Mouse (Mus musculus): ENCODE results near the gene Numbl. TPM values are rescaled to one million over a fixed set of nuclear protein-coding genes. Genes with fewer than 3 reads are reported as not detected.

Gene Numbl
- total and polyA plus RNA-seq, 2 experiments from 2014 or later, result 6.2 to 15.9 TPM

- Histone ChIP-seq H3K36me3 (replicated peaks; ENCODE audit: control insufficient read depth, insufficient read depth, low read length) (peaks cover 21% of the 10 kb centered on the region), H3K9ac (replicated peaks; ENCODE audit: low read depth, low read length) (no peak overlapping the region), H3K4me3 (ENCODE audit: low read depth, low read length) (no peak overlapping the region), H3K27ac (ENCODE audit: low read depth) (no peak overlapping the region), H3K4me1 (ENCODE audit: control insufficient read depth, insufficient read depth) (no peaks in the 10 kb centered on the region), H3K4me2 (ENCODE audit: low read depth, low read length) (peak overlapping the region; percentile 40), H3K9me3 (replicated peaks; ENCODE audit: control insufficient read depth, low read length) (no peaks in the 10 kb centered on the region), H3K27me3 (ENCODE audit: control insufficient read depth, insufficient read depth, low read length) (no peaks in the 10 kb centered on the region)
- ATAC-seq (ENCODE audit: insufficient read depth, low read depth) (0 out of 2 replicates have a peak, but pooled peaks have one; percentile 28), DNase-seq (ENCODE audit: low spot score) (no peak)
- TF ChIP-seq CTCF (IDR thresholded peaks at IDR 0.05; ENCODE audit: low read depth), result no peak
- no peak for TF ChIP-seq EP300 (IDR thresholded peaks at IDR 0.05; ENCODE audit: low read depth)
- WGBS, result 43% methylated on average over 20 of the region's 20 CpGs
These were observed 8.4 kb downstream of the Numbl start for GRCm38 (mm10) chr7:27266515-27267128.

- Histone ChIP-seq H3K4me1 (ENCODE audit: control insufficient read depth, insufficient read depth) (no peaks in the 10 kb centered on the region), H3K9me3 (replicated peaks; ENCODE audit: control insufficient read depth, low read length) (no peaks in the 10 kb centered on the region), H3K9ac (replicated peaks; ENCODE audit: low read depth, low read length) (no peak overlapping the region), H3K27me3 (ENCODE audit: control insufficient read depth, insufficient read depth, low read length) (no peaks in the 10 kb centered on the region), H3K4me3 (ENCODE audit: low read depth, low read length) (no peak overlapping the region), H3K27ac (ENCODE audit: low read depth) (no peak overlapping the region), H3K4me2 (ENCODE audit: low read depth, low read length) (no peak overlapping the region), H3K36me3 (replicated peaks; ENCODE audit: control insufficient read depth, insufficient read depth, low read length) (peaks cover 29% of the 10 kb centered on the region)
- TF ChIP-seq CTCF (IDR thresholded peaks at IDR 0.05; ENCODE audit: low read depth) (no peak), EP300 (IDR thresholded peaks at IDR 0.05; ENCODE audit: low read depth) (no peak)
- no peak for DNase-seq (ENCODE audit: low spot score)
- 91% methylated on average over 8 of the region's 8 CpGs for WGBS
- no peak for ATAC-seq (ENCODE audit: insufficient read depth, low read depth)
These were observed 13.2 kb downstream of the Numbl start for GRCm38 (mm10) chr7:27271423-27271822.

- Histone ChIP-seq H3K27ac (ENCODE audit: low read depth) (no peak overlapping the region), H3K27me3 (ENCODE audit: control insufficient read depth, insufficient read depth, low read length) (no peaks in the 10 kb centered on the region), H3K9me3 (replicated peaks; ENCODE audit: control insufficient read depth, low read length) (no peaks in the 10 kb centered on the region), H3K4me3 (ENCODE audit: low read depth, low read length) (no peak overlapping the region), H3K36me3 (replicated peaks; ENCODE audit: control insufficient read depth, insufficient read depth, low read length) (peaks cover 22% of the 10 kb centered on the region), H3K9ac (replicated peaks; ENCODE audit: low read depth, low read length) (no peak overlapping the region), H3K4me2 (ENCODE audit: low read depth, low read length) (no peak overlapping the region), H3K4me1 (ENCODE audit: control insufficient read depth, insufficient read depth) (no peaks in the 10 kb centered on the region)
- TF ChIP-seq CTCF (IDR thresholded peaks at IDR 0.05; ENCODE audit: low read depth), result peak; percentile 42
- no peak for TF ChIP-seq EP300 (IDR thresholded peaks at IDR 0.05; ENCODE audit: low read depth)
- WGBS, result 54% methylated on average over 32 of the region's 32 CpGs
- ATAC-seq (ENCODE audit: insufficient read depth, low read depth) (0 out of 2 replicates have a peak, but pooled peaks have one; percentile 39), DNase-seq (ENCODE audit: low spot score) (no peak)
These were observed 15.6 kb downstream of the Numbl start for GRCm38 (mm10) chr7:27273739-27274351.

GRCm38 (mm10) chr7:27274916-27275315 lies 16.7 kb downstream of the Numbl start:
- TF ChIP-seq EP300 (IDR thresholded peaks at IDR 0.05; ENCODE audit: low read depth) (no peak), CTCF (IDR thresholded peaks at IDR 0.05; ENCODE audit: low read depth) (no peak)
- Histone ChIP-seq H3K27ac (ENCODE audit: low read depth) (no peak overlapping the region), H3K27me3 (ENCODE audit: control insufficient read depth, insufficient read depth, low read length) (no peaks in the 10 kb centered on the region), H3K4me1 (ENCODE audit: control insufficient read depth, insufficient read depth) (no peaks in the 10 kb centered on the region), H3K36me3 (replicated peaks; ENCODE audit: control insufficient read depth, insufficient read depth, low read length) (peaks cover 27% of the 10 kb centered on the region), H3K4me2 (ENCODE audit: low read depth, low read length) (no peak overlapping the region), H3K9me3 (replicated peaks; ENCODE audit: control insufficient read depth, low read length) (no peaks in the 10 kb centered on the region), H3K9ac (replicated peaks; ENCODE audit: low read depth, low read length) (no peak overlapping the region), H3K4me3 (ENCODE audit: low read depth, low read length) (no peak overlapping the region)
- no peak for ATAC-seq (ENCODE audit: insufficient read depth, low read depth)
- DNase-seq (ENCODE audit: low spot score), result no peak
- 76% methylated on average over 4 of the region's 4 CpGs for WGBS

GRCm38 (mm10) chr7:27276021-27276420 lies 17.8 kb downstream of the Numbl start:
- peaks cover 35% of the 10 kb centered on the region for H3K36me3 ChIP-seq (replicated peaks; ENCODE audit: control insufficient read depth, insufficient read depth, low read length)
- 59% methylated on average over 7 of the region's 7 CpGs for WGBS
- TF ChIP-seq EP300 (IDR thresholded peaks at IDR 0.05; ENCODE audit: low read depth) (no peak), CTCF (IDR thresholded peaks at IDR 0.05; ENCODE audit: low read depth) (no peak)
- H3K9ac ChIP-seq (replicated peaks; ENCODE audit: low read depth, low read length), result no peak overlapping the region
- no peak for ATAC-seq (ENCODE audit: insufficient read depth, low read depth)
- H3K4me3 ChIP-seq (ENCODE audit: low read depth, low read length), result no peak overlapping the region
- no peaks in the 10 kb centered on the region for H3K27me3 ChIP-seq (ENCODE audit: control insufficient read depth, insufficient read depth, low read length)
- DNase-seq (ENCODE audit: low spot score), result no peak
- no peaks in the 10 kb centered on the region for H3K4me1 ChIP-seq (ENCODE audit: control insufficient read depth, insufficient read depth)
- H3K4me2 ChIP-seq (ENCODE audit: low read depth, low read length), result no peak overlapping the region
- no peaks in the 10 kb centered on the region for H3K9me3 ChIP-seq (replicated peaks; ENCODE audit: control insufficient read depth, low read length)
- H3K27ac ChIP-seq (ENCODE audit: low read depth), result no peak overlapping the region

Measured in heart, postnatal 0 days (tissue).